Comparison of ENCODE assay signal across 8 mouse cellular contexts in genomic region chr7:30323795-30324194, GRCm38 (mm10). TPM values are rescaled to one million over a fixed set of nuclear protein-coding genes. Genes with fewer than 3 reads are reported as not detected.
A peak's percentile ranks its signal among the peaks of the same experiment; 100 is the strongest.
DNase-seq lines count a peak whose midpoint lies in the region; ATAC-seq and TF ChIP-seq lines count a peak whose summit lies in the region.

Gene Sdhaf1 (minus strand): TSS chr7:30323895.

- H3K27ac ChIP-seq in kidney, embryonic 14.5 days (ENCODE audit: low read depth, low read length), result peak within 1 kb of the TSS; percentile 81
- no peak within 1 kb of the TSS for H3K27ac ChIP-seq in bone marrow, adult 2 months (ENCODE audit: control insufficient read depth, insufficient read depth, low read depth, low read length, poor library complexity)
- peak within 1 kb of the TSS; percentile 96 for H3K27ac ChIP-seq in heart, embryonic 16.5 days (ENCODE audit: low read length)
- peak within 1 kb of the TSS; percentile 74 for H3K27ac ChIP-seq in liver, embryonic 13.5 days

- H3K36me3 ChIP-seq in kidney, embryonic 14.5 days (ENCODE audit: control insufficient read depth, insufficient read depth, low read length), result no peaks in the 10 kb centered on the region
- H3K36me3 ChIP-seq in heart, embryonic 16.5 days (ENCODE audit: control insufficient read depth, insufficient read depth), result no peaks in the 10 kb centered on the region
- no peaks in the 10 kb centered on the region for H3K36me3 ChIP-seq in liver, embryonic 13.5 days

- peaks cover 3% of the 10 kb centered on the region; the same call in 1 of the 2 replicates for H3K9me3 ChIP-seq in kidney, embryonic 14.5 days (ENCODE audit: control insufficient read depth, low read length)
- no peaks in the 10 kb centered on the region for H3K9me3 ChIP-seq in heart, embryonic 16.5 days (replicated peaks; ENCODE audit: control insufficient read depth, low read length)
- no peaks in the 10 kb centered on the region for H3K9me3 ChIP-seq in liver, embryonic 13.5 days (replicated peaks)

- no peak for TF ChIP-seq CTCF in bone marrow, adult 2 months (IDR thresholded peaks at IDR 0.05; ENCODE audit: control insufficient read depth, insufficient read depth, low read length)

- 78% methylated on average over 3 of the region's 3 CpGs for WGBS in kidney, embryonic 14.5 days
- 76% methylated on average over 3 of the region's 3 CpGs for WGBS in bone marrow, adult 2 months
- WGBS in heart, embryonic 16.5 days, result 71% methylated on average over 3 of the region's 3 CpGs
- WGBS in liver, embryonic 13.5 days (ENCODE audit: insufficient replicate concordance), result 64% methylated on average over 3 of the region's 3 CpGs

- TF ChIP-seq POLR2A in bone marrow, adult 2 months (IDR thresholded peaks at IDR 0.05; ENCODE audit: borderline replicate concordance, control insufficient read depth, low read depth, low read length), result no peak

- peak within 1 kb of the TSS; percentile 48 for H3K4me2 ChIP-seq in kidney, embryonic 14.5 days (replicated peaks; ENCODE audit: low read depth, low read length)
- peak within 1 kb of the TSS; percentile 92 for H3K4me2 ChIP-seq in heart, embryonic 16.5 days (ENCODE audit: low read depth, low read length)
- peak within 1 kb of the TSS; percentile 91 for H3K4me2 ChIP-seq in liver, embryonic 13.5 days

- no peak for ATAC-seq in kidney, embryonic 14.5 days (ENCODE audit: low FRiP score, low TSS enrichment)
- ATAC-seq in heart, embryonic 16.5 days (replicated peaks; ENCODE audit: extremely low read depth, insufficient read depth, low FRiP score), result no peak
- no peak for ATAC-seq in liver, embryonic 13.5 days (ENCODE audit: low read depth)
- no peak for ATAC-seq in megakaryocyte progenitor cell, adult 5-6 weeks (replicated peaks; ENCODE audit: poor library complexity)

- no peaks in the 10 kb centered on the region for H3K27me3 ChIP-seq in kidney, embryonic 14.5 days (ENCODE audit: control insufficient read depth, insufficient read depth, low read length)
- no peaks in the 10 kb centered on the region for H3K27me3 ChIP-seq in heart, embryonic 16.5 days (ENCODE audit: control insufficient read depth, insufficient read depth, low read length)
- H3K27me3 ChIP-seq in liver, embryonic 13.5 days, result peaks cover 10% of the 10 kb centered on the region; the same call in 1 of the 2 replicates

- no peak for DNase-seq in kidney, postnatal 36 days
- DNase-seq in liver, embryonic 13.5 days, result no peak
- no peak for DNase-seq in cerebellum, adult 11-12 months
- DNase-seq in cerebellum, adult 18-20 months, result no peak

- H3K9ac ChIP-seq in kidney, embryonic 14.5 days (ENCODE audit: low read depth, low read length), result peak within 1 kb of the TSS; percentile 43; the same call in 1 of the 2 replicates
- H3K9ac ChIP-seq in heart, embryonic 16.5 days (ENCODE audit: low read length), result peak within 1 kb of the TSS; percentile 77
- peak within 1 kb of the TSS; percentile 70 for H3K9ac ChIP-seq in liver, embryonic 13.5 days

- H3K4me3 ChIP-seq in kidney, embryonic 14.5 days (ENCODE audit: low read length), result peak within 1 kb of the TSS; percentile 82
- no peak within 1 kb of the TSS for H3K4me3 ChIP-seq in bone marrow, adult 2 months (replicated peaks; ENCODE audit: control insufficient read depth, low read depth, low read length)
- H3K4me3 ChIP-seq in heart, embryonic 16.5 days (ENCODE audit: low read length), result peak within 1 kb of the TSS; percentile 95
- peak within 1 kb of the TSS; percentile 71 for H3K4me3 ChIP-seq in liver, embryonic 13.5 days (replicated peaks)

- H3K4me1 ChIP-seq in kidney, embryonic 14.5 days (ENCODE audit: control insufficient read depth, insufficient read depth, low read length), result peaks cover 19% of the 10 kb centered on the region
- H3K4me1 ChIP-seq in bone marrow, adult 2 months (ENCODE audit: control insufficient read depth, insufficient read depth, low read length), result peaks cover 3% of the 10 kb centered on the region; the same call in 1 of the 2 replicates
- peaks cover 22% of the 10 kb centered on the region for H3K4me1 ChIP-seq in heart, embryonic 16.5 days (ENCODE audit: control insufficient read depth, insufficient read depth, low read length)
- peaks cover 28% of the 10 kb centered on the region for H3K4me1 ChIP-seq in liver, embryonic 13.5 days (replicated peaks)

RNA-seq across cellular contexts. Expression of gene Sdhaf1, which starts in this region (rescaled TPM):
- 20.6 and 21.5 TPM in 2 replicates for polyA plus RNA-seq in kidney, embryonic 14.5 days (2014; fragmentation: Nextera tagmentation; extraction: Ambion mirVana)
- polyA plus RNA-seq in bone marrow, adult 2 months (2011; ENCODE audit: insufficient read depth, insufficient read length, low replicate concordance, missing spikeins), result 6.3 and 10.1 TPM in 2 replicates
- polyA plus RNA-seq in heart, embryonic 16.5 days (2015; fragmentation: Nextera tagmentation; extraction: Ambion mirVana), result 12.0 and 17.0 TPM in 2 replicates
- polyA plus RNA-seq in liver, embryonic 13.5 days (2015; fragmentation: Nextera tagmentation; extraction: Ambion mirVana), result 6.4 and 6.6 TPM in 2 replicates
- total RNA-seq in megakaryocyte progenitor cell, adult 5-6 weeks (2015), result 7.6 and 9.0 TPM in 2 replicates
- total RNA-seq in megakaryocyte progenitor cell, adult 5-6 weeks (2017), result 10.5 and 11.7 TPM in 2 replicates
